Mouse (Mus musculus): ENCODE results near the gene Eci2. TPM values are rescaled to one million over a fixed set of nuclear protein-coding genes. Genes with fewer than 3 reads are reported as not detected.

The Eci2 gene
- total and polyA plus RNA-seq, 3 experiments: 83.3 to 116 (median 86.0) TPM

DNA sequence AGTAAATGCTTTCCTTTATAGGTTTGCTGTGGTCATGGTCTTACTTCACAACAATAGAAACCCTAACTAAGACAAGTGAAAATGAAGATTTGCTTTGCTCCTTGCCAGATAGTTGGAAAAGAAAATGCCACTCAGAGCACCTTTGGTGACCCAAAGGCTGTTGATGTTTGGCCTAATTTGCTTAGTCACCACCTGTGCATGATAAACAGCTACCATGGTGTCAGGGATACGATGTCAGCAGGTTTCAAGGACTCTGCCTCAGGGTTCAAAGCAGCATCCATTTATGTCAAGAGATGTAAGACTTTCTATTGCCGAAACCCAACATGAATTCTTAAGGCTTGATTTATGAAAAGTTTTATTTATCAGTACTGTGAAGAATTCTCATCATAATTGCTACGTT lies 49.5 kb downstream of the Eci2 start:
- TF ChIP-seq ZKSCAN1 (IDR thresholded peaks at IDR 0.05; ENCODE audit: borderline replicate concordance, low read depth, low read length): no peak
- TF ChIP-seq TBP (conservative IDR thresholded peaks at IDR 0.05; ENCODE audit: low read depth, low read length): no peak
- no peak for TF ChIP-seq JUN (IDR thresholded peaks at IDR 0.05; ENCODE audit: insufficient read depth, low read depth, low read length)
- TF ChIP-seq EP300 (IDR thresholded peaks at IDR 0.05; ENCODE audit: low read length): no peak
- no peak for TF ChIP-seq GABPA (IDR thresholded peaks at IDR 0.05; ENCODE audit: insufficient replicate concordance, low read depth, low read length)
- no peak for TF ChIP-seq JUND (conservative IDR thresholded peaks at IDR 0.05; ENCODE audit: low read depth, low read length)
- TF ChIP-seq MAX (IDR thresholded peaks at IDR 0.05; ENCODE audit: low read length): no peak
- TF ChIP-seq MYC (IDR thresholded peaks at IDR 0.05; ENCODE audit: low read depth, low read length): no peak
- TF ChIP-seq ZMIZ1 (IDR thresholded peaks at IDR 0.05; ENCODE audit: low read depth, low read length): no peak
- no peak for TF ChIP-seq IRF4 (IDR thresholded peaks at IDR 0.05; ENCODE audit: low read depth, low read length)
- TF ChIP-seq NRF1 (IDR thresholded peaks at IDR 0.05; ENCODE audit: low read depth, low read length): no peak
- TF ChIP-seq PAX5 (IDR thresholded peaks at IDR 0.05; ENCODE audit: low read length): no peak
- no peak for TF ChIP-seq USF2 (conservative IDR thresholded peaks at IDR 0.05; ENCODE audit: low read depth, low read length)
- Histone ChIP-seq H3K36me3 (replicated peaks in 1 of 2; ENCODE audit: control insufficient read depth in 1 of 2, insufficient read depth in 1 of 2, low read length in 1 of 2) (peaks cover 36 to 49% of the 10 kb centered on the region in 2 experiments), H3K4me2 (ENCODE audit: insufficient read depth, low read depth, poor library complexity, severe bottlenecking) (no peak overlapping the region), H3K9me3 (replicated peaks; ENCODE audit: low read length) (no peaks in the 10 kb centered on the region), H3K4me1 (ENCODE audit: control insufficient read depth in 1 of 2, insufficient read depth in 2 of 2) (no peaks in the 10 kb centered on the region), H3K9ac (ENCODE audit: insufficient read depth, low read depth) (no peak overlapping the region), H3K27me3 (replicated peaks) (no peaks in the 10 kb centered on the region), H3K27ac (ENCODE audit: insufficient read depth, low read depth) (no peak overlapping the region), H3K4me3 (replicated peaks in 1 of 3; ENCODE audit: low read depth in 2 of 3, low read length in 2 of 3, poor library complexity in 1 of 3) (no peak overlapping the region), H3K79me2 (replicated peaks; ENCODE audit: control insufficient read depth, extremely low read depth, insufficient read depth, poor library complexity, severe bottlenecking) (no peaks in the 10 kb centered on the region)
- no peak for DNase-seq (ENCODE audit: extremely low read depth)
- in situ Hi-C loops (cut with MboI; ENCODE audit: low pct_ligation_motif_present, low pct_unique_long_range_greater_than_20kb, low sequenced_read_pairs): no loop called here
- dilution Hi-C loops (cut with MboI; ENCODE audit: extremely low pct_ligation_motif_present, extremely low pct_unique_long_range_greater_than_20kb, low sequenced_read_pairs): no loop called here

DNA sequence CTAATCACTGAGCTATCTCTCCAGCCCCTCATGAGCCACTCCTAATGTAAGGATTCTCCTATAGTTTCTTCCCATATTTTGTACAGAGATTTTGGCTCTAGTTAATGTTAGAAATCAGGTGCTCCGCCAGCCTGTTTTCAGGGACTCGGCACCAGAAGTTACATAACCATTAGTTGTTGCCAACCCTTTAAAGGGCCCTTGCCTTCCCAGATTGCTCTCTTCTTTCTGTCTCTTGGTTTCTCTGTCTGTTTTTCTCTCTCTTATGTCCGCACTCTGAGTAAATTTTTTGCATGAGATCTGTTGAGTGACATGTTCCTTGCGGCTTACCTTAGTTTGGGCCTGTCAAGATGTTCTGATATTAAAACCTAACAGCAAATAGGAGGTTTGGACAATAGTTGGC lies 50.8 kb downstream of the Eci2 start:
- H3K27me3 ChIP-seq (replicated peaks): no peaks in the 10 kb centered on the region
- dilution Hi-C loops (cut with MboI; ENCODE audit: extremely low pct_ligation_motif_present, extremely low pct_unique_long_range_greater_than_20kb, low sequenced_read_pairs): no loop called here
- H3K4me1 ChIP-seq (ENCODE audit: control insufficient read depth in 1 of 2, insufficient read depth in 2 of 2): no peaks in the 10 kb centered on the region
- H3K9ac ChIP-seq (ENCODE audit: insufficient read depth, low read depth): no peak overlapping the region
- H3K9me3 ChIP-seq (replicated peaks; ENCODE audit: low read length): no peaks in the 10 kb centered on the region
- in situ Hi-C loops (cut with MboI; ENCODE audit: low pct_ligation_motif_present, low pct_unique_long_range_greater_than_20kb, low sequenced_read_pairs): no loop called here
- H3K4me3 ChIP-seq (replicated peaks in 1 of 3; ENCODE audit: low read depth in 2 of 3, low read length in 2 of 3, poor library complexity in 1 of 3): no peak overlapping the region
- no peak for DNase-seq (ENCODE audit: extremely low read depth)
- H3K4me2 ChIP-seq (ENCODE audit: insufficient read depth, low read depth, poor library complexity, severe bottlenecking): no peak overlapping the region
- no peak overlapping the region for H3K27ac ChIP-seq (ENCODE audit: insufficient read depth, low read depth)
- peaks cover 28 to 39% of the 10 kb centered on the region in 2 experiments for H3K36me3 ChIP-seq (replicated peaks in 1 of 2; ENCODE audit: control insufficient read depth in 1 of 2, insufficient read depth in 1 of 2, low read length in 1 of 2)
- TF ChIP-seq TBP (conservative IDR thresholded peaks at IDR 0.05; ENCODE audit: low read depth, low read length) (no peak), TCF12 (IDR thresholded peaks at IDR 0.05; ENCODE audit: low read depth, low read length) (no peak), MXI1 (IDR thresholded peaks at IDR 0.05; ENCODE audit: low read depth, low read length) (no peak), MYC (IDR thresholded peaks at IDR 0.05; ENCODE audit: low read depth, low read length) (no peak), USF1 (IDR thresholded peaks at IDR 0.05; ENCODE audit: low read depth, low read length) (no peak), E2F4 (IDR thresholded peaks at IDR 0.05; ENCODE audit: insufficient replicate concordance, low read depth, low read length) (no peak), CHD2 (IDR thresholded peaks at IDR 0.05; ENCODE audit: low read length) (no peak), SMC3 (IDR thresholded peaks at IDR 0.05; ENCODE audit: low read depth, low read length) (no peak), ETS1 (conservative IDR thresholded peaks at IDR 0.05; ENCODE audit: low read depth, low read length) (no peak), CHD1 (IDR thresholded peaks at IDR 0.05; ENCODE audit: low read depth, low read length) (no peak), BHLHE40 (IDR thresholded peaks at IDR 0.05; ENCODE audit: low read depth, low read length) (no peak), GABPA (IDR thresholded peaks at IDR 0.05; ENCODE audit: insufficient replicate concordance, low read depth, low read length) (no peak), SIN3A (IDR thresholded peaks at IDR 0.05; ENCODE audit: low read length) (no peak)
- H3K79me2 ChIP-seq (replicated peaks; ENCODE audit: control insufficient read depth, extremely low read depth, insufficient read depth, poor library complexity, severe bottlenecking): no peaks in the 10 kb centered on the region

Measured in CH12.LX (cell line).